Mouse (Mus musculus) urinary bladder, postnatal 36 days (tissue): ENCODE measurements around the gene Hsf2.
"Not testable (repeated sequence)": the region's sequence is repeated elsewhere in the genome, so short reads cannot be mapped to it uniquely, and the experiment has no call there.

Source experiments
- DNase-seq, 2 experiments: peaks; one replicate each; pipeline ENCODE4 v3.0.0; 2022; ENCODE audit warnings: low spot score in 2 of 2, mixed read lengths in 1 of 2

Gene Hsf2

DNA sequence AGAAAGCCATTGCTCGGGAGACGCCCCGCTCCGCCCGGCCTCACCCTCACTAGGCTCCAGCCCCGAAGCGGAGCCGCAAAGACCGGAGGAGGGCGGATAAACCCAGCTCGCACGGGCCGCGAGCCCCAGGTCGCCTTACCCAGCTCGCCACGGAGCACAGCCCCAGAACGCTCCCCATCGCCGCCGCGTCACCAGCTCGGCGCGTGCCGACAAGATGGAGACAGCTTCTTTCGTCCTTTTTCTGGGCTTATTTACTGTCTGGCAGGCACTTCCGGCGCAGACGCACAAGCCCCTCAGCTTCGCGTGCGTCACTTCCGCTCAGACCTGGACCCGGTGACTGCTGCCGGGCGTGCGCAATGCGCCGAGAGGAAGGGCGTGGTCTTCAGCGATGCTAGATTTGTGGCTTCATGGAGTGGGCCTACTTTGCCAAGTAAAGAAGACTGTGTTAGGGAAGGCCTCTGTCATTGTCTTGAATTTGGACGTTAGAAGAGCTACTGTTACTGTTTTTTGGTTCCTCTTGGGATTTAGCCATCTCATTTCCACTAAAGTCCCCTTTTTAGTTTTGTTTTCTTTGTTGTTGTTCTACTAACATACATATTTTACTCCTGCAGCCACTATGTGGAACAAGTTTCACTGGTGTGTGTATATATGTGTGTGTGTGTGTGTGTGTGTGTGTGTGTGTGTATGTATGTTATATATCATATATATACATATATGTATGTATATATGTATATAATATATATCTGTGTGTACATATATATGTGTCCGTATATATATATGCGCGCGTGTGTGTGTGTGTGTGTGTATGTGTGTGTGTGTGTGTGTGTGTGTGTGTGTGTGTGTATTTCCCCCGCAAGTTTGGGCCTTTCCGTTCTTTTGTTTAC, 46.3 kb downstream of the Hsf2 start, which contains the start of gene Serinc1:
Gene Serinc1 (minus strand): TSS at position 313 of the 884 bp plus-strand sequence.
- DNase-seq: peak; percentile 90 to 93

DNA sequence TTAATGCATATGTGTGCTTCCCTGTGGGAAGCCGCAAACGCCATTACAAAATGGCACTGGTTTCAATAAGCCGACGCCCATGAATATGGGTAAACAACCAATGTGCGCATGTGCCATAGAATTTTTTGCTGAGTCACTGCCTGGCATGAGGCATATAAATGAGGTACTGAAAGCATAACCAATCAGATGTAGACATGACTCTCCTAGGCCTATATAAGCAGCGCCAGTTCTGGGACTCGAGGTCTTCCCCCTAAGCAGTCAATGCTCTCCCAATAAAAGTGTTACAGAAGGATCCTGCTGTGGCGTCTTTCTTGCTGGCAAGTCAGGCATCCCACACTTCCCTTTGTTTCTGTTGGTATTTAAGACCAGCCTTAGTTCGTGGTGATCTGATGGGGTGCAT, 57.7 kb downstream of the Hsf2 start:
- DNase-seq: not testable (repeated sequence)

DNA sequence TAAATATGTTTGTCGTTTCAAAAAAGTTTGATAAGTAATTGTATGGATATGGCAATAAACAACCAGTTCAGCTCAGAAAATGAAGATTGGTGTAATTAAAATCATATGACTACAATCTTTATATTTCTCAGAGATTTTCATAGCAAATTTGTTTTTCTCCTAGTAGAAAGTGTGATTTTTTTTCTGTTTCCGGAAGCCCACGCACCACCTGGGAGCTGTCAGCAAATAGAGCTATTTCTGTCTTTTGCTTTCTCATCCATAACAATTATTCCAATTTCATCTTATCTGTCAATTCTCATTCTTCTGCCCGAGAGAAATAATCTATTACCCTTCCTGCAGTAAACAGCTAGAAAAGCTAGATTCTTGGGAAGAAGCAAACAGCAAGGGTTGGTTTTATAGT, 63.4 kb downstream of the Hsf2 start:
- no peak for DNase-seq

DNA sequence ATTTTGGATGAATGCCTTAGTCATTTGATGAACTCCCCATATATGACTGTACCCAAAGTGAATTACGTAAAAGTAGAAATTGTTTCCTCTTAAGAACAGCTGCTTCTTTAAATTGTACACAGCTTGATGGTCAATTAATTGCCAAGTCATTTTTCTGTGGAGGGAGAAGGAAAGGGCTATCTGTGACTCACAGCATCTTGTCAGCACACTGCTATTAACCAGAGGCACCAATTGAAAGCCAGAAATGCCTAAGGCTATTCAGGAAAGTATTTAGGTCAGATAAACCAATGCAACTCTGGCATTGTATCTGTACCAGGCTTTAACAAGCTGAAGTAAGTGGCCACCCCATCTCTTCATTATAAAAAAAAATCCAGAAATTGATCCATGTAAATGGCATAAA, 67.5 kb downstream of the Hsf2 start:
- DNase-seq: no peak

DNA sequence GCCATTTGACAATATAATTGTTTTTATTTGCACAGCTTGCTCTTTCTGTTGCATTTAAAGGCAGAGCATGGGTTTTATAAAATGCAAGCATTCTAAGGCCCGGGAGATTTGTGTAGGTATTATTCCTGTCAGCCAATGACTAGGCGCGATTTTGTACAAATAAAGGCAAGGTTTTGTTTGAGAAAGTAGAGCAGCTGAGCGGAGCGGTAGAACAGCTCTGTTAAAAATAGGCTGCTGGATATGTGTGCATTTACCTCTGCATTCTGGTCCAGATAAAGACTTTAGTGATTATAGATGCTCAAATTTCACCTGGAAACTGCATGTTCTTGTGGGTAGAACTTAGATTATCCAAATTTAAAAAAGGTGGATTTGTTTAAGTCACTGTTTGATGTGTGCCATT, 71.4 kb downstream of the Hsf2 start:
- DNase-seq: no peak
